Mouse (Mus musculus) liver, embryonic 14.5 days (tissue): ENCODE results near the gene Man1c1. TPM values are rescaled to one million over a fixed set of nuclear protein-coding genes. Genes with fewer than 3 reads are reported as not detected.

ENCODE experiments used
- ATAC-seq: fragments of 200-750 bp; cut with Nextera tagmentation; 2 replicates; pipeline ENCODE4 v1.8.0; 2017; ENCODE audit warnings: moderate number of reproducible peaks, mild to moderate bottlenecking, moderate library complexity; ENCODE audit not compliant: insufficient read depth
- DNase-seq, 3 experiments: peaks; one replicate each; pipeline ENCODE4 v3.0.0-alpha.2; 2012 to 2013; ENCODE audit warnings: low read depth in 3 of 3, low spot score in 3 of 3
- H3K27ac ChIP-seq: fragments of 300-500 bp; sonication (generic); 2 replicates; pipeline ENCODE4 v1.5.1; 2014; ENCODE audit warnings: moderate library complexity, mild to moderate bottlenecking, control low read depth, inconsistent platforms
- H3K27me3 ChIP-seq: fragments of 300-500 bp; sonication (generic); 2 replicates; pipeline ENCODE4 v1.6.1; 2014; ENCODE audit warnings: mild to moderate bottlenecking, low read length, moderate library complexity; ENCODE audit not compliant: control insufficient read depth, insufficient read depth
- H3K36me3 ChIP-seq: fragments of 300-500 bp; sonication (generic); replicated peaks from 2 replicates; pipeline ENCODE4 v1.6.1; 2014; ENCODE audit warnings: low read depth; ENCODE audit not compliant: control insufficient read depth, insufficient read depth
- H3K4me1 ChIP-seq, 2 experiments: fragments of 200-500 bp in 1 of 2; fragments of 300-500 bp in 1 of 2; sonication (generic) in 1 of 2; replicated peaks; 2 replicates each; pipeline ENCODE4 v1.6.1; 2012 to 2014; ENCODE audit warnings: antibody characterized with exemption in 1 of 2, inconsistent platforms in 1 of 2, low read length in 1 of 2; ENCODE audit not compliant: control insufficient read depth in 2 of 2, insufficient read depth in 2 of 2
- H3K4me2 ChIP-seq: fragments of 300-500 bp; sonication (generic); 2 replicates; pipeline ENCODE4 v1.6.1; 2014; ENCODE audit warnings: low read depth, mild to moderate bottlenecking, control low read depth, moderate library complexity
- H3K4me3 ChIP-seq, 2 experiments: fragments of 200-500 bp in 1 of 2; fragments of 300-500 bp in 1 of 2; sonication (generic) in 1 of 2; 2 replicates each; pipeline ENCODE4 v1.5.1; 2012 to 2014; ENCODE audit warnings: low read depth in 2 of 2, low read length in 2 of 2, mild to moderate bottlenecking in 2 of 2, control low read depth in 1 of 2, inconsistent platforms in 1 of 2, moderate library complexity in 1 of 2; ENCODE audit not compliant: insufficient read depth in 1 of 2
- H3K9ac ChIP-seq: fragments of 300-500 bp; sonication (generic); replicated peaks from 2 replicates; pipeline ENCODE4 v1.6.1; 2014; ENCODE audit warnings: mild to moderate bottlenecking, control low read depth, moderate library complexity
- H3K9me3 ChIP-seq: fragments of 300-500 bp; sonication (generic); 2 replicates; pipeline ENCODE4 v1.6.1; 2016; ENCODE audit warnings: low read length, mixed read lengths; ENCODE audit not compliant: control insufficient read depth
- CTCF ChIP-seq: IDR thresholded peaks from 2 replicates; pipeline ENCODE4 v1.5.1; 2016; ENCODE audit warnings: antibody characterized with exemption, low read depth, control low read depth
- EP300 ChIP-seq: IDR thresholded peaks from 2 replicates; pipeline ENCODE4 v1.6.1; 2016; ENCODE audit warnings: antibody characterized with exemption, low read depth
- WGBS: fragments of 180-500 bp; shearing (Covaris S2); extraction: QIAGEN DNeasy Blood & Tissue Kit; methylation state at CpG from one replicate; pipeline ENCODE4 v1.1.7; 2014; ENCODE audit not compliant: insufficient replicate concordance; 5-methylcytosine and 5-hydroxymethylcytosine counted together
- polyA plus RNA-seq, 2 experiments: library from polyadenylated mRNA; depleted of rRNA in 1 of 2; stranded (reverse) in 1 of 2; unstranded in 1 of 2; fragments of >200 nt; fragmentation: Nextera tagmentation in 1 of 2; extraction: Ambion mirVana in 1 of 2; gene quantifications; 2 replicates each; pipeline versions ENCODE4 v1.2.1 to v1.2.3; 2012 to 2014

Gene Man1c1
- polyA plus RNA-seq, 2 experiments = 1.2 to 1.9 TPM

DNA sequence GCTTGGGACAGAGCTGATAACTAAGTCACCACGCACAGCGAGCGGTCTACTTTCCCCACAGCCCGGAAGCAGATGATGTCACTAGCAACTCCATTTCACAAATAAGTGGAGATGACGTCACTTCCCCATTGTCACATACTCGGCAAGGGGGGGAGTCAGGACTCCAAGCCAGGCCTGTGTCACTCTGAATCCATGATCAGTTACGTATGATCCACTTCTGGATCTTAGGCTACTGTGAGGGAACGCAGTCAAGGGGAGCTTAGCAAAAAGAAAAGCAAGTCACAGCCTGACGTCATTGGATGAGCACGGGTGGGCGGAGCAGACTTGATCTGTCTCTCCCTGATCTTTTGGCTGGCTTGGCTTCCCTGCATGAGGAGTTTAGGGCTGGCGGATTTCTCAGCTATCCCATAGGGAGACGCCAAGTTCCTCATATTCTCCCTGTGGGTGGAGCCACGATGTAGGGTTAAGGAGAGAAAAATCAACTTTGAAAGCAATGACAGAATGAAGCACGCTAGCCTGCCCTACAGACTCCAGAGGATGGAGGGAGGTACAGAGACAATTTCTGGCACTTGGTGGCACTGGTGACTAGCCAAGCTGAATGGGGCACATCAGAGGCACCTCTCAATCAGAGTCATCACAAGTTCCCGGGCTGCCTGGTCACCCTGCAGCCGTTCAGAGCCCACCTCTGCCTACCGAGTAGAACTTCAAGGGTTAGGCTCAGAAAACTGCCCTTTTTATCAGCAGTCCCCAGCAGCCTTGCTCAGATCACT lies 155.7 kb downstream of the Man1c1 start:
- ATAC-seq = peak; percentile 36; the same call in 1 of the 2 replicates
- Histone ChIP-seq H3K4me2 (peak overlapping the region; percentile 26; the same call in 1 of the 2 replicates), H3K9me3 (peaks cover 3% of the 10 kb centered on the region; the same call in 1 of the 2 replicates), H3K4me1 (peaks cover 7 to 14% of the 10 kb centered on the region in 2 experiments), H3K4me3 (no peak overlapping the region), H3K27me3 (no peaks in the 10 kb centered on the region), H3K9ac (no peak overlapping the region), H3K36me3 (no peaks in the 10 kb centered on the region), H3K27ac (no peak overlapping the region)
- TF ChIP-seq CTCF = no peak
- TF ChIP-seq EP300 = no peak
- DNase-seq = peak in 2 of 3 experiments; percentile 37 to 47
- 39% methylated on average over 18 of the region's 18 CpGs for WGBS

- Histone ChIP-seq H3K4me2 (no peak overlapping the region), H3K36me3 (no peaks in the 10 kb centered on the region), H3K9me3 (peaks cover 3% of the 10 kb centered on the region; the same call in 1 of the 2 replicates), H3K27ac (no peak overlapping the region), H3K9ac (no peak overlapping the region), H3K4me1 (peaks cover 4 to 12% of the 10 kb centered on the region in 2 experiments; a peak in 3 of 4 replicates), H3K27me3 (no peaks in the 10 kb centered on the region), H3K4me3 (no peak overlapping the region)
- no peak for ATAC-seq
- TF ChIP-seq CTCF (no peak), EP300 (no peak)
- WGBS = 64% methylated on average over 9 of the region's 9 CpGs
- DNase-seq = no peak
Observed at GRCm38 (mm10) chr4:134546814-134547705, 157.0 kb downstream of the Man1c1 start.

GRCm38 (mm10) chr4:134543261-134543660 lies 160.8 kb downstream of the Man1c1 start:
- Histone ChIP-seq H3K4me2 (no peak overlapping the region), H3K36me3 (no peaks in the 10 kb centered on the region), H3K4me3 (no peak overlapping the region), H3K27me3 (no peaks in the 10 kb centered on the region), H3K4me1 (peaks cover 0 to 3% of the 10 kb centered on the region in 2 experiments; a peak in 1 of 4 replicates), H3K27ac (no peak overlapping the region), H3K9ac (no peak overlapping the region), H3K9me3 (no peaks in the 10 kb centered on the region)
- ATAC-seq = peak; percentile 44; the same call in 1 of the 2 replicates
- WGBS = 3% methylated on average over 5 of the region's 5 CpGs
- DNase-seq = peak; percentile 61 to 70 (median 61)
- TF ChIP-seq EP300 = no peak
- peak; percentile 97 for TF ChIP-seq CTCF

DNA sequence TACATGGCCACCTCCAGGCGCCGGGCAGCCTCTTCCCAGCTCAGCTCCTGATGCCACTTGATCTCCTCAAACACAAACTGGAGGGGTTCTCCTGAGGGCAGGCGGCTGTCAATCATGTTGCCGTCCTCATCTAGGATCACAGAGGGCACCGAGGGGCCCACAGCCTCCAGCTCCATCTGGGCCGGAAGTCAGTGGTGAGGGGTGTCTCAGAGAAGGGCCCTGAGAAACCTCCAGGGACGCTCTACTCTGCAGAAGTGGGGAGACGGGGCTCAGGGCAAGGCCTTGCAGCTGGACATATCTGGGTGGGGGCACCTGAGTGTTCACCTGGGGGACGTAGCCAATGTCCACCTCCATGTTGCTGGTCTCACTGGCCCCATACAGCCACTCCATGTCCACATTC lies 161.4 kb downstream of the Man1c1 start:
- Histone ChIP-seq H3K9me3 (no peaks in the 10 kb centered on the region), H3K9ac (no peak overlapping the region), H3K4me1 (no peaks in the 10 kb centered on the region; a peak in 1 of 4 replicates), H3K4me3 (no peak overlapping the region), H3K27me3 (no peaks in the 10 kb centered on the region), H3K27ac (no peak overlapping the region), H3K4me2 (no peak overlapping the region), H3K36me3 (no peaks in the 10 kb centered on the region)
- TF ChIP-seq EP300 (no peak), CTCF (no peak)
- DNase-seq (no peak), ATAC-seq (no peak)
- 72% methylated on average over 9 of the region's 9 CpGs for WGBS
